Mouse (Mus musculus) intestine, embryonic 14.5 days (tissue): Measurements from ENCODE around the gene Capn6. TPM values are rescaled to one million over a fixed set of nuclear protein-coding genes. Genes with fewer than 3 reads are reported as not detected.

Experiments
- ATAC-seq: fragments of 200-750 bp; cut with Nextera tagmentation; replicated peaks from 2 replicates; pipeline ENCODE4 v1.8.0; 2017; ENCODE audit warnings: low read depth, moderate number of reproducible peaks, moderate TSS enrichment, moderate library complexity; ENCODE audit not compliant: low FRiP score, low TSS enrichment
- DNase-seq: peaks from one replicate; pipeline ENCODE4 v3.0.0-alpha.2; 2018; ENCODE audit warnings: low spot score
- H3K27ac ChIP-seq: fragments of 300-500 bp; sonication (generic); 2 replicates; pipeline ENCODE4 v1.5.1; 2014; ENCODE audit warnings: low read depth, mild to moderate bottlenecking, control low read depth
- H3K27me3 ChIP-seq: fragments of 300-500 bp; sonication (generic); replicated peaks from 2 replicates; pipeline ENCODE4 v1.6.1; 2014; ENCODE audit warnings: low read length, control low read depth; ENCODE audit not compliant: control insufficient read depth, insufficient read depth
- H3K36me3 ChIP-seq: fragments of 300-500 bp; sonication (generic); 2 replicates; pipeline ENCODE4 v1.6.1; 2014; ENCODE audit warnings: low read length, control low read depth; ENCODE audit not compliant: control insufficient read depth, insufficient read depth
- H3K4me1 ChIP-seq: fragments of 300-500 bp; sonication (generic); replicated peaks from 2 replicates; pipeline ENCODE4 v1.6.1; 2014; ENCODE audit warnings: low read length, control low read depth, mixed read lengths; ENCODE audit not compliant: control insufficient read depth, insufficient read depth
- H3K4me2 ChIP-seq: fragments of 300-500 bp; sonication (generic); 2 replicates; pipeline ENCODE4 v1.6.1; 2014; ENCODE audit warnings: low read length
- H3K4me3 ChIP-seq: fragments of 300-500 bp; sonication (generic); 2 replicates; pipeline ENCODE4 v1.5.1; 2014; ENCODE audit warnings: low read depth, low read length, control low read depth, mixed read lengths
- H3K9ac ChIP-seq: fragments of 300-500 bp; sonication (generic); 2 replicates; pipeline ENCODE4 v1.6.1; 2014; ENCODE audit warnings: mild to moderate bottlenecking, low read length
- H3K9me3 ChIP-seq: fragments of 300-500 bp; sonication (generic); 2 replicates; pipeline ENCODE4 v1.6.1; 2016; ENCODE audit warnings: low read length, control low read depth; ENCODE audit not compliant: control insufficient read depth
- WGBS: fragments of 180-500 bp; shearing (Covaris S2); extraction: QIAGEN DNeasy Blood & Tissue Kit; methylation state at CpG from one replicate; pipeline ENCODE4 v1.1.7; 2014; 5-methylcytosine and 5-hydroxymethylcytosine counted together
- polyA plus RNA-seq: library from polyadenylated mRNA; unstranded; fragments of >200 nt; fragmentation: Nextera tagmentation; extraction: Ambion mirVana; gene quantifications from 2 replicates; pipeline ENCODE4 v1.2.1, GENCODE M21; 2014

Capn6 gene
- polyA plus RNA-seq = 53.5 and 59.5 TPM in 2 replicates

- ATAC-seq (0 out of 2 replicates have a peak, but pooled peaks have one; percentile 64), DNase-seq (peak; percentile 56)
- H3K4me2 ChIP-seq = peak within 1 kb of the TSS; percentile 41
- H3K27me3 ChIP-seq = 0 out of 2 replicates have a peak, but pooled peaks cover 3% of the 10 kb centered on the region
- H3K9ac ChIP-seq = no peak within 1 kb of the TSS
- no peak within 1 kb of the TSS for H3K27ac ChIP-seq
- H3K36me3 ChIP-seq = no peaks in the 10 kb centered on the region
- WGBS = 19% methylated on average over 4 of the region's 4 CpGs
- H3K4me1 ChIP-seq = no peaks in the 10 kb centered on the region
- H3K4me3 ChIP-seq = peak within 1 kb of the TSS; percentile 29
- H3K9me3 ChIP-seq = no peaks in the 10 kb centered on the region
Observed at GRCm38 (mm10) chrX:143827212-143827611, at the start of gene Capn6. Gene Capn6, minus strand, starts transcription at chrX:143827414.

- Histone ChIP-seq H3K4me3 (no peak overlapping the region), H3K4me2 (no peak overlapping the region), H3K4me1 (no peaks in the 10 kb centered on the region), H3K9ac (no peak overlapping the region), H3K27me3 (no peaks in the 10 kb centered on the region), H3K9me3 (no peaks in the 10 kb centered on the region), H3K36me3 (no peaks in the 10 kb centered on the region), H3K27ac (no peak overlapping the region)
- 85% methylated on average over 5 of the region's 5 CpGs for WGBS
- ATAC-seq (no peak), DNase-seq (no peak)
Observed at GRCm38 (mm10) chrX:143867129-143867664, 40.0 kb upstream of the Capn6 start.

GRCm38 (mm10) chrX:143851351-143851750 lies 24.1 kb upstream of the Capn6 start:
- H3K27ac ChIP-seq = no peak overlapping the region
- 69% methylated on average over 3 of the region's 3 CpGs for WGBS
- no peaks in the 10 kb centered on the region for H3K36me3 ChIP-seq
- H3K9ac ChIP-seq = no peak overlapping the region
- no peak for DNase-seq
- H3K4me2 ChIP-seq = no peak overlapping the region
- no peak for ATAC-seq
- H3K27me3 ChIP-seq = 0 out of 2 replicates have a peak, but pooled peaks cover 2% of the 10 kb centered on the region
- no peak overlapping the region for H3K4me3 ChIP-seq
- no peaks in the 10 kb centered on the region for H3K9me3 ChIP-seq
- no peaks in the 10 kb centered on the region for H3K4me1 ChIP-seq

- Histone ChIP-seq H3K4me1 (no peaks in the 10 kb centered on the region), H3K4me3 (no peak overlapping the region), H3K36me3 (no peaks in the 10 kb centered on the region), H3K27ac (no peak overlapping the region), H3K9ac (no peak overlapping the region), H3K4me2 (no peak overlapping the region), H3K27me3 (0 out of 2 replicates have a peak, but pooled peaks cover 2% of the 10 kb centered on the region), H3K9me3 (no peaks in the 10 kb centered on the region)
- ATAC-seq = no peak
- WGBS = 79% methylated on average over 3 of the region's 3 CpGs
- DNase-seq = no peak
Observed at GRCm38 (mm10) chrX:143849969-143850368, 22.8 kb upstream of the Capn6 start.

GRCm38 (mm10) chrX:143846637-143847036 lies 19.4 kb upstream of the Capn6 start:
- Histone ChIP-seq H3K9me3 (no peaks in the 10 kb centered on the region), H3K9ac (no peak overlapping the region), H3K4me3 (no peak overlapping the region), H3K4me1 (no peaks in the 10 kb centered on the region), H3K4me2 (no peak overlapping the region), H3K27me3 (0 out of 2 replicates have a peak, but pooled peaks cover 2% of the 10 kb centered on the region), H3K36me3 (no peaks in the 10 kb centered on the region), H3K27ac (no peak overlapping the region)
- 69% methylated on average over 3 of the region's 3 CpGs for WGBS
- ATAC-seq (no peak), DNase-seq (no peak)

- WGBS = 18% methylated on average over 4 of the region's 4 CpGs
- Histone ChIP-seq H3K4me1 (no peaks in the 10 kb centered on the region), H3K27ac (no peak overlapping the region), H3K9me3 (no peaks in the 10 kb centered on the region), H3K4me2 (peak overlapping the region; percentile 41), H3K9ac (no peak overlapping the region), H3K27me3 (0 out of 2 replicates have a peak, but pooled peaks cover 3% of the 10 kb centered on the region), H3K4me3 (peak overlapping the region; percentile 29), H3K36me3 (no peaks in the 10 kb centered on the region)
- ATAC-seq (no peak), DNase-seq (peak; percentile 51)
Observed at GRCm38 (mm10) chrX:143826521-143826920, 693 bp downstream of the Capn6 start.

- H3K4me1 ChIP-seq = no peaks in the 10 kb centered on the region
- no peak overlapping the region for H3K27ac ChIP-seq
- no peak overlapping the region for H3K4me2 ChIP-seq
- ATAC-seq (no peak), DNase-seq (no peak)
- no peak overlapping the region for H3K4me3 ChIP-seq
- H3K9ac ChIP-seq = no peak overlapping the region
- H3K27me3 ChIP-seq = no peaks in the 10 kb centered on the region
- H3K36me3 ChIP-seq = no peaks in the 10 kb centered on the region
- WGBS = 98% methylated on average over 2 of the region's 2 CpGs
- H3K9me3 ChIP-seq = no peaks in the 10 kb centered on the region
Observed at GRCm38 (mm10) chrX:143818961-143819360, 8.3 kb downstream of the Capn6 start.

GRCm38 (mm10) chrX:143815948-143816347 lies 11.3 kb downstream of the Capn6 start:
- ATAC-seq (no peak), DNase-seq (no peak)
- no peaks in the 10 kb centered on the region for H3K4me1 ChIP-seq
- 96% methylated on average over 1 of the region's 1 CpGs for WGBS
- H3K9ac ChIP-seq = no peak overlapping the region
- H3K27me3 ChIP-seq = no peaks in the 10 kb centered on the region
- no peaks in the 10 kb centered on the region for H3K9me3 ChIP-seq
- no peak overlapping the region for H3K4me2 ChIP-seq
- no peak overlapping the region for H3K4me3 ChIP-seq
- H3K36me3 ChIP-seq = no peaks in the 10 kb centered on the region
- H3K27ac ChIP-seq = no peak overlapping the region

- 61% methylated on average over 3 of the region's 3 CpGs for WGBS
- Histone ChIP-seq H3K4me2 (no peak overlapping the region), H3K36me3 (no peaks in the 10 kb centered on the region), H3K9ac (no peak overlapping the region), H3K9me3 (no peaks in the 10 kb centered on the region), H3K4me3 (no peak overlapping the region), H3K4me1 (no peaks in the 10 kb centered on the region), H3K27ac (no peak overlapping the region), H3K27me3 (no peaks in the 10 kb centered on the region)
- DNase-seq = no peak
- no peak for ATAC-seq
Observed at GRCm38 (mm10) chrX:143762556-143762955, 64.7 kb downstream of the Capn6 start.
